Mouse (Mus musculus) megakaryocyte, embryonic 14.5 days (primary cell): ENCODE measurements around the gene Samd4b.

ENCODE experiments used
- FLI1 ChIP-seq: IDR thresholded peaks from 2 replicates; pipeline ENCODE4 v1.6.1; 2012; ENCODE audit warnings: low read length, inconsistent platforms, mixed read lengths
- GATA1 ChIP-seq: IDR thresholded peaks from 3 replicates; pipeline ENCODE4 v1.6.1; 2012; ENCODE audit warnings: mixed read lengths, low read length, inconsistent platforms, borderline replicate concordance

- TF ChIP-seq FLI1: no peak
- TF ChIP-seq GATA1: no peak
Observed at GRCm38 (mm10) chr7:28360291-28360690, 237.7 kb downstream of the Samd4b start.
